Mouse (Mus musculus) liver, adult 2 months (tissue): ENCODE measurements at regions not wholly inside any gene's neighbourhood (a gene's known extent, or its start where the extent isn't known, plus 50 kb on each side); places are given as distances from the start of the nearest gene placed in this dataset.

ENCODE experiments used
- DNase-seq: peaks from one replicate; pipeline ENCODE4 v3.0.0-alpha.2; 2011; ENCODE audit warnings: low read depth, low spot score; ENCODE audit errors: extremely low read depth
- H3K27ac ChIP-seq: fragments of 200-500 bp; replicated peaks from 2 replicates; pipeline ENCODE4 v1.5.1; 2012; ENCODE audit warnings: low read depth, mild to moderate bottlenecking, control low read depth, inconsistent platforms, low read length; ENCODE audit not compliant: insufficient read depth
- H3K27me3 ChIP-seq: fragments of 200-500 bp; 2 replicates; pipeline ENCODE4 v1.6.1; 2012; ENCODE audit warnings: mild to moderate bottlenecking, moderate library complexity, low read length, inconsistent platforms; ENCODE audit not compliant: control insufficient read depth, insufficient read depth
- H3K36me3 ChIP-seq: fragments of 200-500 bp; 2 replicates; pipeline ENCODE4 v1.6.1; 2012; ENCODE audit warnings: low read length, inconsistent platforms; ENCODE audit not compliant: control insufficient read depth, insufficient read depth
- H3K4me1 ChIP-seq: fragments of 200-500 bp; 2 replicates; pipeline ENCODE4 v1.6.1; 2011; ENCODE audit warnings: low read length; ENCODE audit not compliant: control insufficient read depth, insufficient read depth
- H3K4me3 ChIP-seq: fragments of 200-500 bp; 2 replicates; pipeline ENCODE4 v1.5.1; 2011; ENCODE audit warnings: low read depth, mild to moderate bottlenecking, control low read depth, low read length, moderate library complexity; ENCODE audit not compliant: insufficient read depth
- H3K79me2 ChIP-seq: fragments of 200-500 bp; 2 replicates; pipeline ENCODE4 v1.6.1; 2012; ENCODE audit warnings: inconsistent platforms, mild to moderate bottlenecking, low read length, moderate library complexity; ENCODE audit not compliant: control insufficient read depth, insufficient read depth
- H3K9ac ChIP-seq: fragments of 200-500 bp; 2 replicates; pipeline ENCODE4 v1.6.1; 2012; ENCODE audit warnings: low read depth, mild to moderate bottlenecking, control low read depth, inconsistent platforms, low read length
- CTCF ChIP-seq: fragments of 200-500 bp; IDR thresholded peaks from 2 replicates; pipeline ENCODE4 v1.5.1; 2011; ENCODE audit warnings: low read depth, low read length, control low read depth
- POLR2A ChIP-seq: fragments of 200-500 bp; IDR thresholded peaks from 2 replicates; pipeline ENCODE4 v1.6.1; 2011; ENCODE audit warnings: low read length, control low read depth; ENCODE audit not compliant: insufficient read depth; ENCODE audit errors: extremely low read depth
- whole genome bisulfite sequencing: fragments of 180-500 bp; shearing (Covaris S2); methylation state at CpG from one replicate; pipeline ENCODE4 v1.1.7; 2018; 5-methylcytosine and 5-hydroxymethylcytosine counted together

GRCm38 (mm10) chr12:104538436-104538835, 65.3 kb upstream of the Gsc start:
- Histone ChIP-seq H3K27ac (no peak overlapping the region), H3K36me3 (no peaks in the 10 kb centered on the region), H3K79me2 (no peaks in the 10 kb centered on the region), H3K4me1 (no peaks in the 10 kb centered on the region), H3K4me3 (no peak overlapping the region), H3K27me3 (no peaks in the 10 kb centered on the region), H3K9ac (no peak overlapping the region)
- no peak for TF ChIP-seq POLR2A
- DNase-seq, result no peak
- 96% methylated on average over 2 of the region's 2 CpGs for WGBS

GRCm38 (mm10) chr12:104531512-104532447, 58.6 kb upstream of the Gsc start:
- 28% methylated on average over 29 of the region's 29 CpGs for WGBS
- no peaks in the 10 kb centered on the region for H3K36me3 ChIP-seq
- no peaks in the 10 kb centered on the region for H3K4me1 ChIP-seq
- TF ChIP-seq CTCF (no peak), POLR2A (no peak)
- no peak overlapping the region for H3K4me3 ChIP-seq
- DNase-seq, result no peak
- no peak overlapping the region for H3K27ac ChIP-seq
- H3K9ac ChIP-seq, result no peak overlapping the region
- H3K27me3 ChIP-seq, result peaks cover 2% of the 10 kb centered on the region; the same call in 1 of the 2 replicates
- H3K79me2 ChIP-seq, result no peaks in the 10 kb centered on the region

GRCm38 (mm10) chr12:104530586-104530985, 57.5 kb upstream of the Gsc start:
- peaks cover 2% of the 10 kb centered on the region; the same call in 1 of the 2 replicates for H3K27me3 ChIP-seq
- TF ChIP-seq POLR2A (no peak), CTCF (no peak)
- H3K79me2 ChIP-seq, result no peaks in the 10 kb centered on the region
- H3K9ac ChIP-seq, result no peak overlapping the region
- WGBS, result 75% methylated on average over 4 of the region's 4 CpGs
- no peak overlapping the region for H3K27ac ChIP-seq
- H3K4me3 ChIP-seq, result no peak overlapping the region
- no peaks in the 10 kb centered on the region for H3K4me1 ChIP-seq
- H3K36me3 ChIP-seq, result no peaks in the 10 kb centered on the region
- no peak for DNase-seq
